Mouse (Mus musculus) heart, embryonic 16.5 days (tissue): Measurements from ENCODE around the gene Nfat5. TPM values are rescaled to one million over a fixed set of nuclear protein-coding genes. Genes with fewer than 3 reads are reported as not detected.

ENCODE experiments used
- ATAC-seq: fragments of 200-750 bp; cut with Nextera tagmentation; replicated peaks from 2 replicates; pipeline ENCODE4 v1.8.0; 2017; ENCODE audit warnings: moderate number of reproducible peaks; ENCODE audit not compliant: insufficient read depth, low FRiP score; ENCODE audit errors: extremely low read depth
- H3K27ac ChIP-seq: fragments of 300-500 bp; sonication (generic); 2 replicates; pipeline ENCODE4 v1.5.1; 2014; ENCODE audit warnings: mild to moderate bottlenecking, low read length, control low read depth, moderate library complexity
- H3K27me3 ChIP-seq: fragments of 300-500 bp; sonication (generic); 2 replicates; pipeline ENCODE4 v1.6.1; 2014; ENCODE audit warnings: low read length, mixed read lengths; ENCODE audit not compliant: control insufficient read depth, insufficient read depth
- H3K36me3 ChIP-seq: fragments of 300-500 bp; sonication (generic); 2 replicates; pipeline ENCODE4 v1.6.1; 2014; ENCODE audit not compliant: control insufficient read depth, insufficient read depth
- H3K4me1 ChIP-seq: fragments of 300-500 bp; sonication (generic); 2 replicates; pipeline ENCODE4 v1.6.1; 2014; ENCODE audit warnings: low read length, mixed read lengths; ENCODE audit not compliant: control insufficient read depth, insufficient read depth
- H3K4me2 ChIP-seq: fragments of 300-500 bp; sonication (generic); 2 replicates; pipeline ENCODE4 v1.6.1; 2014; ENCODE audit warnings: low read depth, mild to moderate bottlenecking, control low read depth, low read length
- H3K4me3 ChIP-seq: fragments of 300-500 bp; sonication (generic); 2 replicates; pipeline ENCODE4 v1.5.1; 2014; ENCODE audit warnings: mild to moderate bottlenecking, control low read depth, low read length
- H3K9ac ChIP-seq: fragments of 300-500 bp; sonication (generic); 2 replicates; pipeline ENCODE4 v1.6.1; 2014; ENCODE audit warnings: low read length, control low read depth
- H3K9me3 ChIP-seq: fragments of 300-500 bp; sonication (generic); replicated peaks from 2 replicates; pipeline ENCODE4 v1.6.1; 2016; ENCODE audit warnings: low read length; ENCODE audit not compliant: control insufficient read depth
- WGBS: fragments of 180-500 bp; shearing (Covaris S2); extraction: QIAGEN DNeasy Blood & Tissue Kit; methylation state at CpG from one replicate; pipeline ENCODE4 v1.1.7; 2014; 5-methylcytosine and 5-hydroxymethylcytosine counted together
- polyA plus RNA-seq: library from polyadenylated mRNA; unstranded; fragments of >200 nt; fragmentation: Nextera tagmentation; extraction: Ambion mirVana; gene quantifications from 2 replicates; pipeline ENCODE4 v1.2.1, GENCODE M21; 2015

The Nfat5 gene
- polyA plus RNA-seq, 1 experiment from 2014 or later, result 10.7 TPM

- Histone ChIP-seq H3K9me3 (no peaks in the 10 kb centered on the region), H3K27me3 (no peaks in the 10 kb centered on the region), H3K4me3 (no peak overlapping the region), H3K9ac (no peak overlapping the region), H3K4me2 (no peak overlapping the region), H3K27ac (peak overlapping the region; percentile 78), H3K4me1 (peaks cover 27% of the 10 kb centered on the region), H3K36me3 (peaks cover 4% of the 10 kb centered on the region)
- no peak for ATAC-seq
- 86% methylated on average over 2 of the region's 2 CpGs for WGBS
Observed at GRCm38 (mm10) chr8:107385063-107385462, 91.8 kb downstream of the Nfat5 start.

- 12% methylated on average over 5 of the region's 5 CpGs for WGBS
- Histone ChIP-seq H3K27ac (peak overlapping the region; percentile 78), H3K36me3 (no peaks in the 10 kb centered on the region), H3K4me1 (peaks cover 27% of the 10 kb centered on the region), H3K9ac (no peak overlapping the region), H3K27me3 (no peaks in the 10 kb centered on the region), H3K9me3 (no peaks in the 10 kb centered on the region), H3K4me3 (no peak overlapping the region), H3K4me2 (peak overlapping the region; percentile 42; the same call in 1 of the 2 replicates)
- ATAC-seq, result peak; percentile 80
Observed at GRCm38 (mm10) chr8:107386171-107386570, 92.9 kb downstream of the Nfat5 start.

- Histone ChIP-seq H3K27ac (peak overlapping the region; percentile 78), H3K9me3 (no peaks in the 10 kb centered on the region)
Observed at GRCm38 (mm10) chr8:107386642-107387041, 93.4 kb downstream of the Nfat5 start.

GRCm38 (mm10) chr8:107387861-107388260 is 94.6 kb downstream of the Nfat5 start:
- Histone ChIP-seq H3K4me1 (peaks cover 27% of the 10 kb centered on the region), H3K4me3 (no peak overlapping the region), H3K27me3 (no peaks in the 10 kb centered on the region), H3K27ac (no peak overlapping the region), H3K36me3 (no peaks in the 10 kb centered on the region), H3K9ac (no peak overlapping the region), H3K9me3 (no peaks in the 10 kb centered on the region), H3K4me2 (no peak overlapping the region)
- 62% methylated on average over 5 of the region's 5 CpGs for WGBS
- no peak for ATAC-seq

More at GRCm38 (mm10) chr8:107386642-107387041, 93.4 kb downstream of the Nfat5 start:
- ATAC-seq, result 0 out of 2 replicates have a peak, but pooled peaks have one; percentile 18
- no peak overlapping the region for H3K4me3 ChIP-seq
- peaks cover 27% of the 10 kb centered on the region for H3K4me1 ChIP-seq
- WGBS, result 29% methylated on average over 3 of the region's 3 CpGs
- no peaks in the 10 kb centered on the region for H3K36me3 ChIP-seq
- no peak overlapping the region for H3K9ac ChIP-seq
- H3K27me3 ChIP-seq, result no peaks in the 10 kb centered on the region
- H3K4me2 ChIP-seq, result no peak overlapping the region

- 36% methylated on average over 8 of the region's 8 CpGs for whole genome bisulfite sequencing
- Histone ChIP-seq H3K36me3 (no peaks in the 10 kb centered on the region), H3K9ac (no peak overlapping the region), H3K9me3 (no peaks in the 10 kb centered on the region), H3K27ac (no peak overlapping the region), H3K4me2 (no peak overlapping the region), H3K27me3 (no peaks in the 10 kb centered on the region), H3K4me1 (peaks cover 27% of the 10 kb centered on the region), H3K4me3 (no peak overlapping the region)
- no peak for ATAC-seq
Observed at GRCm38 (mm10) chr8:107389557-107389956, 96.3 kb downstream of the Nfat5 start.

GRCm38 (mm10) chr8:107390476-107391135 is 97.3 kb downstream of the Nfat5 start:
- H3K27me3 ChIP-seq, result no peaks in the 10 kb centered on the region
- no peak for ATAC-seq
- H3K9ac ChIP-seq, result no peak overlapping the region
- H3K4me3 ChIP-seq, result no peak overlapping the region
- H3K4me2 ChIP-seq, result no peak overlapping the region
- H3K9me3 ChIP-seq, result no peaks in the 10 kb centered on the region
- H3K4me1 ChIP-seq, result peaks cover 17% of the 10 kb centered on the region
- H3K36me3 ChIP-seq, result no peaks in the 10 kb centered on the region
- 91% methylated on average over 16 of the region's 16 CpGs for WGBS
- no peak overlapping the region for H3K27ac ChIP-seq

- no peak overlapping the region for H3K4me2 ChIP-seq
- no peak for ATAC-seq
- 59% methylated on average over 4 of the region's 4 CpGs for WGBS
- H3K27me3 ChIP-seq, result no peaks in the 10 kb centered on the region
- H3K4me1 ChIP-seq, result peaks cover 12% of the 10 kb centered on the region
- H3K9ac ChIP-seq, result no peak overlapping the region
- no peak overlapping the region for H3K4me3 ChIP-seq
- H3K9me3 ChIP-seq, result no peaks in the 10 kb centered on the region
- no peaks in the 10 kb centered on the region for H3K36me3 ChIP-seq
- H3K27ac ChIP-seq, result no peak overlapping the region
Observed at GRCm38 (mm10) chr8:107391136-107391516, 97.9 kb downstream of the Nfat5 start.

GRCm38 (mm10) chr8:107395397-107395796 is 102.1 kb downstream of the Nfat5 start:
- Histone ChIP-seq H3K36me3 (no peaks in the 10 kb centered on the region), H3K4me3 (no peak overlapping the region), H3K9ac (no peak overlapping the region), H3K27me3 (no peaks in the 10 kb centered on the region), H3K4me1 (no peaks in the 10 kb centered on the region), H3K4me2 (no peak overlapping the region), H3K27ac (no peak overlapping the region), H3K9me3 (no peaks in the 10 kb centered on the region)
- ATAC-seq, result no peak

GRCm38 (mm10) chr8:107396106-107396670 is 102.9 kb downstream of the Nfat5 start:
- H3K4me2 ChIP-seq, result no peak overlapping the region
- no peak overlapping the region for H3K4me3 ChIP-seq
- no peaks in the 10 kb centered on the region for H3K9me3 ChIP-seq
- ATAC-seq, result no peak
- no peaks in the 10 kb centered on the region for H3K4me1 ChIP-seq
- WGBS, result 85% methylated on average over 10 of the region's 10 CpGs
- H3K27me3 ChIP-seq, result no peaks in the 10 kb centered on the region
- H3K36me3 ChIP-seq, result no peaks in the 10 kb centered on the region
- H3K27ac ChIP-seq, result no peak overlapping the region
- H3K9ac ChIP-seq, result no peak overlapping the region
